Mouse (Mus musculus) testis, adult 10 weeks (tissue): ENCODE data around the gene Fa2h. TPM values are rescaled to one million over a fixed set of nuclear protein-coding genes. Genes with fewer than 3 reads are reported as not detected.

Source experiments
- polyA plus RNA-seq: library from polyadenylated mRNA; stranded (reverse); fragments of 350-450 nt; fragmentation: Illumina TruSeq; extraction: RNeasy Lipid Tissue Mini Kit (QIAGEN cat#74804); gene quantifications from one replicate; pipeline ENCODE4 v1.2.3, GENCODE M21; 2014; ENCODE audit warnings: low read depth, low replicate concordance

Gene Fa2h
- polyA plus RNA-seq = 28.0 TPM

DNA sequence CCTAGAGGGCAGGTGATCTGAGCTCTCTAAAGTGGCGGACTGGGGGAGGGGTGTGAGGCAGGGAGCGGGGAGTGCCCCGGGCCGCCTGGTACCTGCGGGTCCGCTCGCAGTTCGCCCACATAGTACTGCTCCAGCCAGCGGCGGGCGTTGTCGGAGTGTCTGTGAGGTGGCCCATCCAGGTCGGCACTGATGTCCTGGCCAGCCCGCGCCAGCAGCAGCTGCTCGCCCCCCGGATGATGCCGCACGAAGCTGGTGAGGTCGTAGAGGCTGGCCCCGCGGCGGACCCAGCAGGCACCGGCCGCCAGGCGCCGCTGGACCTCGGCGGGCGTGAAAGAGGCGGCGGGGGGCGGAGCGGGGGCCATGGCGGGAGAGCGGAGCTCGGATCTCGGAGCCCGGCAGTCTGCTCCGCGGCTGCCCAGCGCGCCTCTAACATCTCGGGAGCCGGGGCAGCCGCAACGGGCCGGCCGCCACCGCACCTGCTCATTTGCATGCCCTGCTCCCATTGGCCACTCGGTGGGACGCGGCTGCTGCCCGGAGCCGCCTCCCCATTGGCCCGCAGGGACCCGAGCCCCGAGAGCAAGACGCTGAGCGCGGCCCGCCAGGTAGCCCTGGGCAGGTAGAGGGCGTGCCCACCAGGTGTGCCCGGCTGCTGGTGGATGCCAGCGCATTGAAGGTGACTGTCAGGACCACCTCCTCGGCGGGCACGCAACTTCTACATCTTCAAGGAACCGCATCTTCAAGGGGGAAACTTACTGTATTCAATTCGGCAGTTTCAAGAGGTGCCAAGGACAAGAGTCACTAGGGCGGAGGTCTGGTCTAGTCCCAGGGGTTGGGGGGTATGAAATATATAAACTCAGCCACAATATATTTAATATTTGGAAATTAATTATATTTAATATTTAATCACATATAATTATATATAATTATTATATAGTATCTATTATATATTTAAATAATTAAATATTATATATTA, at the start of gene Fa2h:
Gene Fa2h (minus strand): TSS at position 434 of the 973 bp plus-strand sequence.

DNA sequence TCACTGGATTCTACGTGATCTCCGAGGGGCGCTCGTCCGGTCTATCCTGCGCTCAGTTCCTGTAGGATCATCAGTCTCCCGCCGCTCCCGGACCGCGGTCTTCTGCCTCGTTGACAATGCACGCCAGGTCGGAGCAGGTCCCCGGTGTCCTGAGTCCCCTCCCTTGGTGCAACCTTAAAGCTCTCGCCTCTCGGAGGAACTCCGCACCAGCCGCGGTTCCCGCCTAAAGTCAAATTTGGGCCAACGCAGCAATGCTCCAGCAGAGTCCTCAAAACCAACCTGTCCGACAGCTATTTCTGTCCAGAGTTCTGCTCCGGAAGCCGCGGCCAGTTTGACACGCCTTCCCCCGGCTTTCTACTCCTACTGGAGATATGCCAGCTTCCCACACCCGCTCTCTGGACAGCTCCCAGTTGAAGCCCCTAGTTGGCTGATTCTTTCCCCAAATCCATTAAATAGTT, 55.7 kb downstream of the Fa2h start, which contains the start of gene Mlkl:
Gene Mlkl (minus strand): TSS at position 288 of the 458 bp plus-strand sequence.

DNA sequence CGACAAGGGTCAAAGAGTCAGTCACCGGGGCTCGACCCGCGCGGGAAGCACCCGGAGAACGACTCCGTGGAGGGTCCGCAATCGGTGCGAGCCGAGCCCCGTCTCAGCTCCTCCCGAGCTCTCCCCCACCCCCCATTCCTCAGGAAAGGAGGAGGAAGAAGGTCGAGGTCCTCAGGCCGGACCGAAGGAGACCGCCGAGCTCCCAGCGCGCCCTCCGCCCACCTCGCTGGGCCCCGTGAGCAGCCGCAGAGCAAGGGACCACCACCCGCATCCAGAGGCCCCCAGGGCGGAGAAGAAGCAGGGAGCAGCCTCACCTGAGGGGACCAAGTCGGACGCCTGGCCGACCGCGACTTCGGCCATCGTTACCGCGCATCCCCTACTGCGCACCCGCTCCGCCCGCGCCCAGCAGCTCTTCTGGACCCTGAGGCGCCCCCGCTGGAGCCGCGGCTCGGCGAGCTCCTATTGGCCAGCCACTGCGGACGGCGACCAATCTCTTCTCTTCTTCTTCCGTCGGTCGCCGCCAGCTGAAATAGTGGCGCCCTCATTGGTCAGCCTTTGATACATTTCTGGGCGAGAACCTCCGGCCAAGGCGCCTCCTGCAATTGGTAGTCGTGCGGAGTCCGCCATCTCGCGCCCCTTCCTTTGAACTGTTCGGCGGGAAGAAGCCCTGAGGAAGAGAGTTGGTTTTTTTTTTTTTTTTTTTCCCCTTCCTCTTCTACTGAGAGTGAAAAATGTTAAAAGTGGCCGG, 93.6 kb downstream of the Fa2h start, which contains the start of gene Rfwd3:
Gene Rfwd3 (minus strand): TSS at position 402 of the 748 bp plus-strand sequence.

Other genes with a start within 250 kb of the Fa2h start
- 20.3 TPM for gene Glg1, start 134.6 kb downstream of the Fa2h start, polyA plus RNA-seq
- 66.0 TPM for gene Rfwd3, start 93.6 kb downstream of the Fa2h start, polyA plus RNA-seq
- gene Mlkl, start 55.6 kb downstream of the Fa2h start, polyA plus RNA-seq = 11.0 TPM
- gene Wdr59, start 128.3 kb upstream of the Fa2h start, polyA plus RNA-seq = 3.8 TPM
- 17.4 TPM for gene Znrf1, start 142.3 kb upstream of the Fa2h start, polyA plus RNA-seq
- 0.81 TPM for gene Ldhd, start 236.6 kb upstream of the Fa2h start, polyA plus RNA-seq
- gene Zfp1, start 249.6 kb upstream of the Fa2h start, polyA plus RNA-seq = 6.8 TPM